Mouse (Mus musculus) spleen, adult 2 months (tissue): ENCODE data around the gene Sfrp5.

Source experiments
- CTCF ChIP-seq: fragments of 200-500 bp; IDR thresholded peaks from 2 replicates; pipeline ENCODE4 v1.5.1; 2011; ENCODE audit warnings: mild to moderate bottlenecking, inconsistent platforms; ENCODE audit not compliant: insufficient read depth, insufficient read length, insufficient replicate concordance; ENCODE audit errors: extremely low read depth
- POLR2A ChIP-seq: fragments of 200-500 bp; IDR thresholded peaks from 2 replicates; pipeline ENCODE4 v1.6.1; 2011; ENCODE audit warnings: low read depth, low read length, inconsistent platforms

GRCm38 (mm10) chr19:42197066-42197465 is 5.0 kb downstream of the Sfrp5 start:
- TF ChIP-seq POLR2A (no peak), CTCF (no peak)
